Mouse (Mus musculus) hindbrain, embryonic 14.5 days (tissue): ENCODE data around the gene Haghl. TPM values are rescaled to one million over a fixed set of nuclear protein-coding genes. Genes with fewer than 3 reads are reported as not detected.

Experiments
- ATAC-seq: fragments of 200-750 bp; cut with Nextera tagmentation; 2 replicates; pipeline ENCODE4 v1.8.0; 2017; ENCODE audit warnings: moderate number of reproducible peaks, mild to moderate bottlenecking, moderate TSS enrichment, moderate library complexity; ENCODE audit not compliant: low FRiP score
- DNase-seq: peaks from one replicate; pipeline ENCODE4 v3.0.0-alpha.2; 2015; ENCODE audit warnings: low spot score
- H3K27ac ChIP-seq: fragments of 300-500 bp; sonication (generic); 2 replicates; pipeline ENCODE4 v1.5.1; 2014; ENCODE audit warnings: mild to moderate bottlenecking, moderate library complexity
- H3K27me3 ChIP-seq: fragments of 300-500 bp; sonication (generic); 2 replicates; pipeline ENCODE4 v1.6.1; 2014; ENCODE audit warnings: mild to moderate bottlenecking, low read length, mixed read lengths; ENCODE audit not compliant: control insufficient read depth, insufficient read depth
- H3K36me3 ChIP-seq: fragments of 300-500 bp; sonication (generic); replicated peaks from 2 replicates; pipeline ENCODE4 v1.6.1; 2014; ENCODE audit not compliant: control insufficient read depth, insufficient read depth
- H3K4me1 ChIP-seq: fragments of 300-500 bp; sonication (generic); replicated peaks from 2 replicates; pipeline ENCODE4 v1.6.1; 2014; ENCODE audit warnings: antibody characterized with exemption, low read length, mixed read lengths; ENCODE audit not compliant: control insufficient read depth, insufficient read depth
- H3K4me2 ChIP-seq: fragments of 300-500 bp; sonication (generic); replicated peaks from 2 replicates; pipeline ENCODE4 v1.6.1; 2014; ENCODE audit warnings: mild to moderate bottlenecking, moderate library complexity
- H3K4me3 ChIP-seq: fragments of 300-500 bp; sonication (generic); replicated peaks from 2 replicates; pipeline ENCODE4 v1.5.1; 2014; ENCODE audit warnings: mild to moderate bottlenecking, low read length
- H3K9ac ChIP-seq: fragments of 300-500 bp; sonication (generic); 2 replicates; pipeline ENCODE4 v1.6.1; 2014
- H3K9me3 ChIP-seq: fragments of 300-500 bp; sonication (generic); 2 replicates; pipeline ENCODE4 v1.6.1; 2016; ENCODE audit warnings: low read length; ENCODE audit not compliant: control insufficient read depth
- WGBS: fragments of 180-500 bp; shearing (Covaris S2); extraction: QIAGEN DNeasy Blood & Tissue Kit; methylation state at CpG from one replicate; pipeline ENCODE4 v1.1.7; 2014; 5-methylcytosine and 5-hydroxymethylcytosine counted together
- polyA plus RNA-seq: library from polyadenylated mRNA; unstranded; fragments of >200 nt; fragmentation: Nextera tagmentation; extraction: Ambion mirVana; gene quantifications from 2 replicates; pipeline ENCODE4 v1.2.1, GENCODE M21; 2014

Haghl gene
- polyA plus RNA-seq, 1 experiment from 2014 or later, result 138 TPM

DNA sequence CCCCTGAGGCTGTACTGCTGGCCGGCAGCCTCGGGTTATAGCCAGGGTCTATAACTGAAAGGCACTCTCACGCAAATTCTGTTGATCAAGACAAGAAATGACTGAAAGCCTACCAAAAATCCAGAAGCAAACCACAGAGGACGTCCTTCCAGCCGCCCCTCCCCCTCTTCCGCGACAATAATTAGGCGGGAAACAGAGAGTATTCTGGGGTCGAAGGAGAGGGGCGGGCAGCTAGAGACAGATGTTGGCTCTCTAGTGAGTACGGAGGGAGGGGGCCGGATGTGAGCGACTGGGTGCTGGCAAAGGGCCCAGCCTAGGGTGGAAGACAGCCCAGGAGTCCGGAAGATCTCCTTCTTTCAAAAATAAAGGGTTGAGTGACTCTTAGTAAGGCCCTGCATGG is 7.1 kb upstream of the Haghl start, which contains the start of gene Fam173a:
Fam173a (minus strand) TSS at position 287 of the 400 bp plus-strand sequence.
- Histone ChIP-seq H3K36me3 (peaks cover 19% of the 10 kb centered on the region), H3K9ac (peak within 1 kb of the TSS; percentile 80), H3K4me1 (peaks cover 26% of the 10 kb centered on the region), H3K4me2 (peak within 1 kb of the TSS; percentile 85), H3K27ac (peak within 1 kb of the TSS; percentile 95), H3K27me3 (no peaks in the 10 kb centered on the region), H3K9me3 (no peaks in the 10 kb centered on the region), H3K4me3 (peak within 1 kb of the TSS; percentile 60)
- peak; percentile 51; the same call in 1 of the 2 replicates for ATAC-seq
- DNase-seq, result peak; percentile 69
- WGBS, result under 1% methylated on average over 14 of the region's 14 CpGs

DNA sequence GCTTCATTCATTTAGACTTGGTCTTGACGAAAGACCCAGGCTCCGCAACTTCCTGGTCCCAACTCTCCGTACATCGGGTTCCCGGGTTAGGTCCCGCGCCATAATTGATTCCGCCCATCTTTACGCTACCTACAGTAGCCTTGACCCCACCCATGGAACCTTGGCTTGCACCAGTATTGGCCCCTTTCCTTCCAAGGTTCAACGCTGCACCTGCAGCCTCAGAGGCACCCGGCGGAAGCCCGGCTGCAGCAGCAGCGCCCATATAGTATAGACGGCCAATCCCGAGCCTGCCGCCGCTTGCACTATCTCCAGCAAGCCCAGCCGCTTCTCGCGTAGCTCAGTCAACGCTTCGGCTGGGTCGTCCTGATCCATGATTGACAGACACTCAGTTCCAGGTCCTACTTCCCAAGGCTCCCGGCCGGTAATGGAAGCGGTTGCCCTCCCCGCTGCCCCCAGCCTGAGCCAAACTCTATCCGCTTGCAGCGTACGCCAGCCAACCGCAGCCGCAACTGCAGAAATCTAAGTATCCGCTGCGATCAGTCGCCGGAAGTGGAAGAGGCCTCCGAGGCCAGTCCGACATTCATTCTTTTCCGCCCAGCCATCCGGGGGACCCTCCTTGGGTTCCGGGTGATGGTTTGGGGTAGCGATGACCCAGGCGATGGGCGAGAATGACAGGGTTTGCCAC is 6.5 kb upstream of the Haghl start:
- peaks cover 21% of the 10 kb centered on the region for H3K36me3 ChIP-seq
- DNase-seq (peak; percentile 85), ATAC-seq (peak; percentile 67)
- peak overlapping the region; percentile 95 for H3K27ac ChIP-seq
- peak overlapping the region; percentile 60 for H3K4me3 ChIP-seq
- under 1% methylated on average over 45 of the region's 45 CpGs for WGBS
- peak overlapping the region; percentile 80 for H3K9ac ChIP-seq
- H3K4me1 ChIP-seq, result peaks cover 23% of the 10 kb centered on the region
- H3K27me3 ChIP-seq, result no peaks in the 10 kb centered on the region
- H3K9me3 ChIP-seq, result no peaks in the 10 kb centered on the region
- H3K4me2 ChIP-seq, result peak overlapping the region; percentile 85

DNA sequence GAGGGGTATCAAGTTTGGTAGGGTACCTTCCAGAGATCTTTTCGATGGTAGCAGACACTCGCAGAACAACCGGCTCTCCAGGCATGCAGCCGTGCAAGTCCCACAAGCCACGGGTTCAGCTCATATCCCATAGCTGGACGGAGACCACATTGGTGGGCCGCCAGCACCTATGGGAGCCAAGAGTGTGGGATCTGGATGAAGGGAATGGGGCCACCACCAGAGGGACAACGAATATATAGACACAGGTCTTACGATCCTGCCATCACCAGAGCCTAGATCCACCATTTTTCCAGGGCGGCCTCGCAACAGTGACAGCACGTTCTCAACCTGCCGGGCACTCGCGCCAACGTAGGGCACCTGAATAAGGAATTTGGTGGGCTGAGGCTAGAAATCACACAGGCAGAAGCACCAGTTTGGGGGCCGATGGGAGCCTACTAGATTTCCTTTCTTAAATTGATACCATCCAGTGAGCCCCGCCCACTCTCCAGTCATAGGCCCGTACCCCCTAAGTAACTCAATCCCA is 5.9 kb upstream of the Haghl start:
- 29% methylated on average over 19 of the region's 19 CpGs for WGBS
- Histone ChIP-seq H3K9ac (peak overlapping the region; percentile 80), H3K9me3 (no peaks in the 10 kb centered on the region), H3K27ac (peak overlapping the region; percentile 95), H3K27me3 (no peaks in the 10 kb centered on the region), H3K4me1 (peaks cover 21% of the 10 kb centered on the region), H3K4me3 (peak overlapping the region; percentile 60), H3K36me3 (peaks cover 21% of the 10 kb centered on the region), H3K4me2 (peak overlapping the region; percentile 85)
- ATAC-seq (no peak), DNase-seq (no peak)

DNA sequence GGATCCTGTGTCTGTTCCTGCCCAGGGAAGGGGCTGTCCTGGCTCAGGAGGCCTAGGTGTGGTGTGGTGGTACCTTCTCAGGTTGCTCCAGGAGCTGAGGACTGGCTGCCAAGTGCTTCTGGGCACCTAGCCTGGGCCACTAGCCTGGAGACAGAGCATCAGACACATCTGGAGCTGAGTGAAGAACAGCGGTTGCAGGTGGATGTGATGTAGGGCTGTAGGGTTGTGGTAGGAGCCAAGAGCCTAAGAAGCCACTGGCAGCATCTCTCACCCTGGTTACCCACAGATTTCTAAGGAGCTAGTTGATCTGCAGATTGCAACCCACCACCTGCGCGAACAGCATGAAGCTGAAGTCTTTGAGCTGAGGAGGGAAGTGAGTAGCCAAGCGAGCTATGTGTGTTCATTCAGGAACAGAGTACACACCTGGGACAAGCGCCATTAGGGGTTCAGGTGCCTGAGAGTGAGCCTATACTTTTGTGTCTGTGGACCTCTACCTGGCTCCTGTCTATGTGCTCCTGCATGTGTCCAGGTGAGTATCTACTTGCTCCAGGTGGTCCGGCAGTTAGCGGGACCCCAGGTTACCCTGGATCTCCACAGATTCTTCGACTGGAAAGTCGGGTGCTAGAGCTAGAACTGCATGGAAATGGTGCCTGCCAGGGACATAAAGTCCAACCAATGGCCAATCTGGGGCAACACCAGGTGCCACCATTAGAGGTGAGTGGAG is 1.5 kb upstream of the Haghl start:
- H3K27ac ChIP-seq, result no peak overlapping the region
- no peaks in the 10 kb centered on the region for H3K27me3 ChIP-seq
- H3K36me3 ChIP-seq, result peaks cover 44% of the 10 kb centered on the region
- peaks cover 23% of the 10 kb centered on the region for H3K4me1 ChIP-seq
- H3K4me3 ChIP-seq, result no peak overlapping the region
- H3K9me3 ChIP-seq, result no peaks in the 10 kb centered on the region
- DNase-seq (no peak), ATAC-seq (no peak)
- no peak overlapping the region for H3K4me2 ChIP-seq
- WGBS, result 96% methylated on average over 9 of the region's 9 CpGs
- H3K9ac ChIP-seq, result no peak overlapping the region

DNA sequence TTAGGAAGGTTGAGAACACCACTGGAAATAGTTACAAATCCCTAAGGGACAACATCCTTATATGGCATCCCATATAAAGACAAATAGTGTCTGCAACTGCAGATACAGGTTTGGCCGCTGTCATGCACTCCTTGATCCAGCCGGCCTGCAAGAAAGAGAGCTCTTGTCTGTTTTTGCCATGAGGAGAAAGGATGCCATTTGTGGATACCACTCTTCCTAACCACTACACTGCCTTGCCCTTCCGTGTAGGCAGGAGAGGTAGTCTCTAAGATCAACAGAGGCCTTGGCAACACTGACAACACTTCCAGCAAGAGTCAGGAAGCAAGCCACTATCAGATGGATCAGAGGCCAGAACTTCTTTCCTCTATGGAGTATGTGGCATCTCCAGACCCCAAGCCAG is 807 bp upstream of the Haghl start, which contains the start of gene Ccdc78:
Ccdc78 (plus strand) TSS at position 301 of the 400 bp plus-strand sequence.
- Histone ChIP-seq H3K9me3 (no peaks in the 10 kb centered on the region), H3K4me1 (peaks cover 18% of the 10 kb centered on the region), H3K27ac (peak within 1 kb of the TSS; percentile 77), H3K4me2 (peak within 1 kb of the TSS; percentile 85), H3K9ac (peak within 1 kb of the TSS; percentile 74), H3K27me3 (no peaks in the 10 kb centered on the region), H3K4me3 (peak within 1 kb of the TSS; percentile 52), H3K36me3 (peaks cover 50% of the 10 kb centered on the region)
- no peak for ATAC-seq
- 82% methylated on average over 3 of the region's 3 CpGs for WGBS
- no peak for DNase-seq

DNA sequence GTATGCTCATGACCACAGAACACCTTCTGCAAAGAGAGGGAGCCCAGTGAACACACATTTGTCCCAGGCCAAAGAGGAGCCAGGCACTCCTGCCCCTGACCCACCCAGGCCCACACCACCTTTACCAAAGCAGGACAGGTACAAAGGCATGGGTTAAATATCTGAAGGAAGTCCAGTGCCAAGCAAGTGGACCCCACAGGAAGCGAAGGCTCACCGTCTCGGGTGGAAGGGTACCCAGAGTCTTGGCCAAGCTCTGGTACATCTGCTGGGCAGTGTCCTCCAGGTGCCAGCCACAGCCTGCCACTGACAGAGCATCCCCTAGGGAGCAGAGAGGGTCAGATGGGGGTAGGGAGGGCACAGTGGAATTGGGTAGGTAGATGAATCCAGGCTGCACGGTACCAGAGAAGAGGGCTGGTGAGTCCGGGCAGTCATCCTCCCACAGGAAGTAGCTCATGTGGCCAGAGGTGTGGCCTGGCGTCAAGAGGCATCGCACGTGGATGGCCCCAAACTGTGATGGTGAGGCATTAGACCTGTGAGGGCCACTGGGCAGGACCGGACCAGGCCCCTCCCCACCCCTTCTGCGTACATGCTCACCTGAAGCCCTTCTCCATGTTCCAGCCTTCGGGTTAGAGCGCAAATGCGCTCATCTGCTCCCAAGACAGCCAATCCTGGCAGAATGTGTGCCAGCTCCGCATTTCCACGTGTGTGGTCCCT is 1.5 kb downstream of the Haghl start:
- ATAC-seq (no peak), DNase-seq (no peak)
- Histone ChIP-seq H3K27me3 (no peaks in the 10 kb centered on the region), H3K4me2 (peak overlapping the region; percentile 85), H3K9ac (peak overlapping the region; percentile 74), H3K27ac (no peak overlapping the region), H3K4me1 (peaks cover 16% of the 10 kb centered on the region), H3K4me3 (peak overlapping the region; percentile 52), H3K9me3 (no peaks in the 10 kb centered on the region), H3K36me3 (peaks cover 59% of the 10 kb centered on the region)
- WGBS, result 82% methylated on average over 15 of the region's 15 CpGs

DNA sequence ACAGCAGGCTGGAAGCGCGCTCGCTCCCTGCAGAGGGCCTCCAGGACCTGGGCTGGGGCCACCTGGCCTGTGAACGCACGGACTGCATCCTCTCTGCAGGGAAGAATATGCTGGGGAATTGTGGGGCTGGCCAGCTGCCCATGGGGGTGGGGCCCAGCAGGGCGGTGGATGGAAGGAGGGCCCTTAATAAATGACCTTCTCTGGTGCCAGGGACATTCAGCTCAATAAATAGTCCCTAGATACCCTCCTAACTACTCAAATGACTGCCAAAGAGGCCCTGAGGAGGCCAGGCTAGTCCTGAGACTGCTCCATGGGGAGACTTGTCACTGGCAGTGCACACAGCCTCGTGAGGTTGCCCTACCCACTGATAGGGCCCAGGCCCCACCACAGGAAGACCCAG is 2.4 kb downstream of the Haghl start:
- Histone ChIP-seq H3K9me3 (no peaks in the 10 kb centered on the region), H3K4me2 (no peak overlapping the region), H3K36me3 (peaks cover 59% of the 10 kb centered on the region), H3K4me3 (no peak overlapping the region), H3K9ac (0 out of 2 replicates have a peak overlapping the region, but pooled peaks have one; percentile 74), H3K27me3 (no peaks in the 10 kb centered on the region), H3K27ac (no peak overlapping the region), H3K4me1 (peaks cover 16% of the 10 kb centered on the region)
- 76% methylated on average over 7 of the region's 7 CpGs for WGBS
- ATAC-seq, result no peak
- DNase-seq, result no peak

DNA sequence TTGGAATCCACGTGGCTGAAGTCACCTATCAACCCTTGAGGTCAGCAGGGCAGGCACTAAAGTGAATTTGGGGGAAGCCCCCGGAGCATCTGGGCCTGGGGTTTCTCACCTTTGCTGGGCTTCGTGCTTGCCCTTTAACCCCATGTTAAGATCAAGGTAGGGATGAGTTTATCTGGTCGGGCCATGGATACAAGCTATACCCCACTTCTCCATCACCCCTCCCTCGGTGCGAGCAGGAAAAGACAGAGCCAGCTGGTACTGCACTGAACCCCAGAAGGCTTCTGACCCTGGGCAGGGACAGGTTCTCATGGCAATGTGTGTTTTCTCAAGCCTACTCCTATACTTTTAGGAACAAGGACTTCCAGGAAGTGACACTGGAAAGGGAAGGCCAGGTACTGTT is 4.1 kb downstream of the Haghl start:
- 89% methylated on average over 6 of the region's 6 CpGs for WGBS
- H3K36me3 ChIP-seq, result peaks cover 58% of the 10 kb centered on the region
- no peak for ATAC-seq

DNA sequence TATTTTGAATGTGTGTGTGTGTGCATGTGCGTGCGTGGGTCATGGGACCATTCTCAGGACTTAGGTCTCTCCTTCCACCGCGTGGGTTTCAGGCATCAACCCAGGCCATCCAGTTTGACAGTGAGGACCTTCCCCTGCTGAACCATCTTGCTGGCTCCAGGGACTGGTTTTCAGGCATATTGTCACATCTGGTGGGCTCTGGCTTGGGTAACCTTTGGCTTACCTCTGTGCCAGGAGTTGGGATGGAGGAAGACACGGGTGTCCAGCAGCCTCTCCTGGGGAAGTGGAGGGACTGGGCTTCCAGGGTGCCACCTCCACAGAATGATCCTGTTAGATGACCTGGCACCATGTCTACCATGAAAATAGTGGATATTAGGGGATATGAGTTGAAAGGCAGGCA is 7.5 kb downstream of the Haghl start:
- H3K4me2 ChIP-seq, result no peak overlapping the region
- no peak overlapping the region for H3K4me3 ChIP-seq
- ATAC-seq, result no peak
- 98% methylated on average over 5 of the region's 5 CpGs for WGBS
- H3K36me3 ChIP-seq, result peaks cover 45% of the 10 kb centered on the region
- H3K27me3 ChIP-seq, result no peaks in the 10 kb centered on the region
- no peak for DNase-seq
- peaks cover 8% of the 10 kb centered on the region; the same call in 1 of the 2 replicates for H3K4me1 ChIP-seq
- no peak overlapping the region for H3K9ac ChIP-seq
- H3K9me3 ChIP-seq, result no peaks in the 10 kb centered on the region
- H3K27ac ChIP-seq, result no peak overlapping the region

More for the DNA sequence above, 4.1 kb downstream of the Haghl start:
- no peak overlapping the region for H3K27ac ChIP-seq
- no peak for DNase-seq
- no peak overlapping the region for H3K4me3 ChIP-seq
- H3K27me3 ChIP-seq, result no peaks in the 10 kb centered on the region
- no peak overlapping the region for H3K4me2 ChIP-seq
- H3K9ac ChIP-seq, result no peak overlapping the region
- H3K9me3 ChIP-seq, result no peaks in the 10 kb centered on the region
- H3K4me1 ChIP-seq, result peaks cover 16% of the 10 kb centered on the region
